Mouse (Mus musculus): ENCODE data around the gene Pum1.

DNA sequence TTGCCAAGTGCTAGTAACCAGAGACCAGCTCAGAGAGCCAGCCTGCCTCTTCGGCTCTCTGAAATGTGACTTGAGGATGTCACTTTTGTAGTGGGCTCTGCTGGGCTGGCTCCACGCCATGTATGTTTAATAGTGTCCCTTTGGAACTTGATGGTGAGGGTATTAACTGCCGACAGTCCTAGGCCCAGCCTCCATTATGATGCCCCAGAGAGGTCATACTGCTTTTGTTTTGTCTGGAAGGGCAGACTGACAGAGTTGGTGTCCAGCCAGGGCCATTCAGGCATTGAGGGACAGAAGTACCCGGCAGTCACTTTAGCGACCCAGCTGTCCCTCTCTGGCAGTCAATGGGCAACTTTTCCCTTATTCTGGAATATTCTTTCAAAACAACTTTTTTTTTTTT is 146.7 kb downstream of the Pum1 start:
- TF ChIP-seq CTCF (IDR thresholded peaks at IDR 0.05; ENCODE audit: extremely low read depth, insufficient read depth, low read length) (no peak), POLR2A (IDR thresholded peaks at IDR 0.05; ENCODE audit: extremely low read depth, insufficient read depth, low read length) (no peak)
